Mouse (Mus musculus): ENCODE results near the gene Tiam2. TPM values are rescaled to one million over a fixed set of nuclear protein-coding genes. Genes with fewer than 3 reads are reported as not detected.

Gene Tiam2
- total RNA-seq, 2 experiments from 2014 or later = 1.4 to 2.3 TPM

- no peak for DNase-seq
- intact Hi-C loops (cut with DNase I) = no loop called here
Measured at GRCm38 (mm10) chr17:3487721-3488601, 161.6 kb downstream of the Tiam2 start.

GRCm38 (mm10) chr17:3490216-3490895, 164.0 kb downstream of the Tiam2 start:
- intact Hi-C loops (cut with DNase I) = no loop called here
- DNase-seq = no peak

- intact Hi-C loops (cut with DNase I) = no loop called here
- DNase-seq = no peak
Measured at GRCm38 (mm10) chr17:3491065-3491464, 164.7 kb downstream of the Tiam2 start.

DNA sequence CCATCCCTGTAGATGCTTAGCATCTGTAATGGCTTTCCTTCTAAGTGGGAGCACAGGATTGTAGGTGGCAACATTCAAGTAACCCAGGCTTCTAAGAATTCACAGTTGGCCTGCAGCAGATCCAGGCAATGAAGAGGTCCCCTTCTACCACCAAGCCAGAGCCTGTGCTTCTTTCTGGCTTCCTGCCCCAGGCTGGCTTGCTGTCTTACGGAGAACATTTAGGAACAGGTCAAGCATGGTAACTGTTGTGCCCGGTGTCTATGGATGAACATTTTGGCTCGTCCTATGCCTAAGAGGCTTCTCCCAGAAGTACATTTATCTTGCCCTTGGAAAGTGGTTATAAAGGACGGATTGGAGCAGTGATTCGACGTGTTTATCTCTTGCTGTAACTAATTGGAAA, 165.3 kb downstream of the Tiam2 start:
- intact Hi-C loops (cut with DNase I) = no loop called here

GRCm38 (mm10) chr17:3495576-3495975, 169.2 kb downstream of the Tiam2 start:
- intact Hi-C loops (cut with DNase I) = no loop called here
- no peak for DNase-seq

More for the DNA sequence above, 165.3 kb downstream of the Tiam2 start:
- DNase-seq = no peak

DNA sequence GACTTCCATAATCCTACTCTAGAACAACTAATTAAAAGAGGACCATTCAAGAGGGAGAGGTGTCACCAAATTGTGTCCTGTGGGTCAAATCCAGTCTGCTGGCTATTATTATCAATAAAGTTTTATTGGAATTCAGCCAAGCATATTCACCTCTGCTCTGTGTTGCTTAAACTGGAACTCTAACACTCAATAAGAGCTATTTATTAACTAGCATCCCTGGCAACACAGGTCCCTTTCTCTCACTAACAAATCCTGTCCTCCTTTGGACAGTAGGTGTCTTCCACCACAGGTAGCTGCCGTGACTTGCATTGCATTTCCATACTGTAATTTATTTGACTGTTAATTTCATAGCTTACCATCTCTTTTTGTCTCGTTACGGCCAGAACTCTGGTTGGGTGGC, 169.7 kb downstream of the Tiam2 start:
- intact Hi-C loops (cut with DNase I) = no loop called here
- no peak for DNase-seq

DNA sequence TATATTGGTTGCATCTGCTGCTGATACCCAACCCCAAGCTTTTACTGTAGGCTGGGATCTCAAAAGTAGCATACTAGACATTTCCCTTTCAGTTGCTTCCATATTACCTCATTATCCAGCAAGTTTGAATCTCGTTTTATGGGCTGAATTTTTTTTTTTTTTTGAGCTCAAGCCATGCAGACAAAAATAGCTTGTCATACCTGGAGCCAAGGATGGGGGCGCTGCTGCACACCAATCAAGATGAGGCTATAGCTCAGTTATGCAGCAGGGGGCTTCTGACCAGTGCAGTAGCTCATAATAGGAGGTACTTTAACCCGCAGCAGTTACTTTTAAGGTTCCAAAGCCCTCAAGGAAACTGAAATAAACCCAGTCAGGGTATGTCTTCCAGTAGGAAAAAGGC, 171.7 kb downstream of the Tiam2 start:
- intact Hi-C loops (cut with DNase I) = no loop called here
- peak in 1 of 2 experiments; percentile 12 for DNase-seq

GRCm38 (mm10) chr17:3498580-3498979, 172.2 kb downstream of the Tiam2 start:
- DNase-seq = no peak
- intact Hi-C loops (cut with DNase I) = no loop called here

DNA sequence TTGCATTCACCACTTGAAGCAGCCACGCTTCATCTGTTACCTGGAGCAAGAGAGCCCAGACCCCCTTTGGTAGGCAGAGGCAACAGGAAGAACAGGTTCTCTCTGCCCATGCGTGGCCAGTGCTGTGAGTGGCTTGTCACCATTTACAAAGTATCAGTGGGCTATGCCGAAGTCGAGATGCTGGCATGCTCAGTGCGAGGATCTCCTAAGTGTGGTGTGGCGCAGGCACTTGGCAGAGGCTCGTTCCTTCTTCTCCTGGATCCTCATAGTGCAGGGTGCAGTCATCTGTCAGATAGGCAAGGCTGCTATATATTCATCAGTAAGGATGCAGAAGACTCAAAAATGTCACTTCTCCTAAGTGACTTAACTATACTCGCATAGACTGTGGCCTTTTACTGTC, 173.1 kb downstream of the Tiam2 start:
- intact Hi-C loops (cut with DNase I) = no loop called here
- no peak for DNase-seq

GRCm38 (mm10) chr17:3500076-3500475, 173.7 kb downstream of the Tiam2 start:
- no peak for DNase-seq
- intact Hi-C loops (cut with DNase I) = no loop called here

GRCm38 (mm10) chr17:3500936-3501335, 174.6 kb downstream of the Tiam2 start:
- no peak for DNase-seq

GRCm38 (mm10) chr17:3505711-3506110, 179.3 kb downstream of the Tiam2 start:
- intact Hi-C loops (cut with DNase I) = loop anchor here (5.0 kb wide), 1 partner anchor 273 kb away; no protein-coding TSS in a partner anchor
- no peak for DNase-seq

More at GRCm38 (mm10) chr17:3500936-3501335, 174.6 kb downstream of the Tiam2 start:
- intact Hi-C loops (cut with DNase I) = no loop called here

- intact Hi-C loops (cut with DNase I) = loop anchor here (5.0 kb wide), 1 partner anchor 274 kb away; no protein-coding TSS in a partner anchor
- DNase-seq = no peak
Measured at GRCm38 (mm10) chr17:3506508-3506907, 180.1 kb downstream of the Tiam2 start.

DNA sequence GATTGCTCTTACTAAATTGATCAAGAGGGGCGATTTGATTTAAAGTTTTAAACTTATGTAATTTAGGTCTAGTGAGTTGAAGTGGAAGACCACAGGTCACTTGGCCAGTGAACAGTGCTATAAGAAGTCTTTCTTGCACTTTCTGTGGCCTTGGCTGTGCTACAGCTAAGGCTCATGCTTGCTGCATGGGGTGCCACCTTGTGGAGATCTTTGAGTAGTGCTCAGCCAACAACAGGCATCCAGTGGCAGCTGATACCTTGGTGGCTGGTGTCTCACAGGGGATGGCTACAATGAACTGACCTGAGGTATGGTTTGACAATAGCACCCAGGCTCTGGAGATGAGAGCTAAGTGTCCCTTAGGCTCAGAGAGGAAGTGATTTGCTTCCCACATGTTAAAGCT, 183.5 kb downstream of the Tiam2 start:
- intact Hi-C loops (cut with DNase I) = loop anchor here (1.0 to 5.0 kb wide), 3 partner anchors 62 to 278 kb away; no protein-coding TSS in a partner anchor
- peak; percentile 39 to 55 for DNase-seq

- intact Hi-C loops (cut with DNase I) = no loop called here
- DNase-seq = no peak
Measured at GRCm38 (mm10) chr17:3514316-3514715, 187.9 kb downstream of the Tiam2 start.

DNA sequence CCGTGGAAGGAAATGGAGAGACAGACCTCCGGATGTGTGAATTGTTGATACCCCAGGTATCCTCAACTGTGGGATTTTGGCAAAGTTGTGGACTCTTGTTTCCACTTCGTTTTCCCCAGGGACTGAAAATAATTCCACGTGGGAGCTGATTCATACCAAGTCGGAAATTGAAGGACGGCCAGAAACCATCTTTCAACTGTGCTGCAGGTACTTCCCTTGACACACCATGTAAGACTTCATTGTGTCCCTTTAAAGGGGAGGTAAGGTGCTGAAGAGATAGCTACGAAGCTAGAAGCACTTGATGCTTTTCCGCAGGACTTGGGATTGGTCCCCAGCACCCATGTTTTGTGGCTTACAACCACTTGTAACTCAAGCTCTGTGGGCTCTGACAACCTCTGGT, 189.5 kb downstream of the Tiam2 start:
- no peak for DNase-seq
- intact Hi-C loops (cut with DNase I) = no loop called here

GRCm38 (mm10) chr17:3516406-3516805, 190.0 kb downstream of the Tiam2 start:
- intact Hi-C loops (cut with DNase I) = no loop called here
- no peak for DNase-seq

GRCm38 (mm10) chr17:3520344-3520743, 194.0 kb downstream of the Tiam2 start:
- no peak for DNase-seq
- intact Hi-C loops (cut with DNase I) = no loop called here

DNA sequence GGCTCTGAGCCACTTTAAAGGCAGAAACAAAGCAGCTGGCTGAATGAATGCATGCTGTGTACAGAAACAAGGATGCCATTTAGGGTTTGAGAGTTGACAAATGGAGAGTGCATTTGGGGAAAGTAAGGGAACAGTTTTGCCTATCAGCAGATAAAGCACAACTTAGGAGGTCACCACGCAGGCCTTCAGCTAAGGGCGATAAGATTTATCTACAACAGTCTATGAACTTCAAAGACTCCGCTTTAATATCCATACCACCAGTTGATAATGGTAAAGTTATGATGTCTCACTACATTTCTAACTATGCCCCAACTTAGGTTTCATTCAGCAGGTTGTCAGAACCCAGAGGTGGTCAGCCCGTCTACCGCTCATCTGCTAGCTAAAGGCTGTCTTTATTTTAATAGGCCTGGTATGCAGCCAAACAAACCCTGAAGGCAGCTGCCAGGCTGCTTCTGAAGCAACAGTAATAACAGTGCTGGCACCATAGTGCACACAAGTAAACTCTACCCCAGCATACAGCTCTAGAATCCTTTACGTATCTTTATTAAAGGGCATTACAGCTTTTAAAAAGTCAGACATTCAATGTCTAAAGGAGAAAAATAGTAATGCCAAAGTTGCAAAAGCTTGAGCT, 201.6 kb downstream of the Tiam2 start:
- DNase-seq = no peak
- intact Hi-C loops (cut with DNase I) = no loop called here

- no peak for DNase-seq
- intact Hi-C loops (cut with DNase I) = no loop called here
Measured at GRCm38 (mm10) chr17:3529523-3529922, 203.2 kb downstream of the Tiam2 start.

DNA sequence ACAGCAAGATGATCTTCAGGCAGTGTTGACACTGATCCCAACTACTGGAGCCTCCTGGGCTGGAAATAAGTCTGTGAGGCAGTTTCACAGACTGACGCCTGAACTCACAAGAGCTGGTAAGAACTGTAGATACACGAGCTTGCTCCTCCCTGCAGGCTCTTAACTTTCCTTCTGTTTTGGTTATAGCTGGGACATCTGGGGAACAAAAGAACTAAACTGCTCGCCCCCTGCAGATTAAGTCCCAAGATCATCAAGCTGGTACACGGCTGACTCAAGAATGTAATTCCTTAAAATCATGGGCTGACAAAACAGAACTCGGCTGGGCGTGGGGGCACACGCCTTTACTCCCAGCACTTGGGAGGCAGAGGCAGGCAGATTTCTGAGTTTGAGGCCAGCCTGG, 204.2 kb downstream of the Tiam2 start:
- DNase-seq = no peak

More for the DNA sequence above, 204.2 kb downstream of the Tiam2 start:
- intact Hi-C loops (cut with DNase I) = no loop called here
